Mouse (Mus musculus) stomach, postnatal 0 days (tissue): ENCODE data around the gene Tmem56.
A peak's percentile ranks its signal among the peaks of the same experiment; 100 is the strongest.

ENCODE experiments used
- CTCF ChIP-seq: IDR thresholded peaks from 2 replicates; pipeline ENCODE4 v1.5.1; 2016; ENCODE audit warnings: antibody characterized with exemption, low read depth, mild to moderate bottlenecking, moderate library complexity
- EP300 ChIP-seq: optimal IDR thresholded peaks from 2 replicates; pipeline ENCODE3; 2016; ENCODE audit warnings: antibody characterized with exemption

DNA sequence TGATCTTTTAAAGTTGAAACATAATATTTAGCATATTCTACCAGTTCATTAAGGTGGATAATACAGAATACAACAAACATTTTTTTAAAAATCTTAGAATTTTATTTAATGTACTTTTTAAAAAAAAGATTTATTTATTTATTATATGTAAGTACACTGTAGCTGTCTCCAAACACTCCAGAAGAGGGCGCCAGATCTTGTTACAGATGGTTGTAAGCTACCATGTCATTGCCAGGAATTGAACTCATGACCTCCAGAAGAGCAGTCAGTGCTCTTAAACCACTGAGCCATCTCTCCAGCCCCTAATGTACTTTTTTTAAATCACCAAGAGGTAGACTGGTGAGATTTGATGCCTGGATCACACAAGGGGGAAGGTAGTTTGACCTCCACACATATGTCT is 70.7 kb downstream of the Tmem56 start:
- no peak for TF ChIP-seq EP300
- TF ChIP-seq CTCF, result peak; percentile 39
